Mouse (Mus musculus): ENCODE measurements around the gene Dock10.

- TF ChIP-seq CTCF (IDR thresholded peaks at IDR 0.05; ENCODE audit: low read depth) (no peak), EP300 (IDR thresholded peaks at IDR 0.05; ENCODE audit: low read depth) (no peak)
These were observed 37.1 kb downstream of the Dock10 start for GRCm38 (mm10) chr1:80721181-80721580.

All from heart, postnatal 0 days (tissue).